Mouse (Mus musculus) liver, embryonic 13.5 days (tissue): Measurements from ENCODE around the gene Tnfsfm13. TPM values are rescaled to one million over a fixed set of nuclear protein-coding genes. Genes with fewer than 3 reads are reported as not detected.

Source experiments
- ATAC-seq: fragments of 200-750 bp; cut with Nextera tagmentation; 2 replicates; pipeline ENCODE4 v1.8.0; 2017; ENCODE audit warnings: low read depth, mild to moderate bottlenecking, moderate number of reproducible peaks, moderate library complexity
- DNase-seq: peaks from one replicate; pipeline ENCODE4 v3.0.0; 2022
- H3K27ac ChIP-seq: fragments of 300-500 bp; sonication (generic); 2 replicates; pipeline ENCODE4 v1.5.1; 2015; ENCODE audit warnings: moderate library complexity, mild to moderate bottlenecking, inconsistent platforms
- H3K27me3 ChIP-seq: fragments of 300-500 bp; sonication (generic); 2 replicates; pipeline ENCODE4 v1.6.1; 2015; ENCODE audit warnings: mild to moderate bottlenecking, inconsistent platforms
- H3K36me3 ChIP-seq: fragments of 300-500 bp; sonication (generic); 2 replicates; pipeline ENCODE4 v1.6.1; 2015; ENCODE audit warnings: mild to moderate bottlenecking, inconsistent platforms
- H3K4me1 ChIP-seq: fragments of 300-500 bp; sonication (generic); replicated peaks from 2 replicates; pipeline ENCODE4 v1.6.1; 2015; ENCODE audit warnings: inconsistent platforms
- H3K4me2 ChIP-seq: fragments of 300-500 bp; sonication (generic); 2 replicates; pipeline ENCODE4 v1.6.1; 2015; ENCODE audit warnings: inconsistent platforms, mild to moderate bottlenecking, moderate library complexity
- H3K4me3 ChIP-seq: fragments of 300-500 bp; sonication (generic); replicated peaks from 2 replicates; pipeline ENCODE4 v1.5.1; 2015; ENCODE audit warnings: mild to moderate bottlenecking, inconsistent platforms
- H3K9ac ChIP-seq: fragments of 300-500 bp; sonication (generic); 2 replicates; pipeline ENCODE4 v1.6.1; 2015; ENCODE audit warnings: mild to moderate bottlenecking, inconsistent platforms
- H3K9me3 ChIP-seq: fragments of 300-500 bp; sonication (generic); replicated peaks from 2 replicates; pipeline ENCODE4 v1.6.1; 2016; ENCODE audit warnings: inconsistent platforms
- WGBS: fragments of 180-500 bp; shearing (Covaris S2); methylation state at CpG from one replicate; pipeline ENCODE4 v1.1.7; 2015; ENCODE audit not compliant: insufficient replicate concordance; 5-methylcytosine and 5-hydroxymethylcytosine counted together
- microRNA counts: library from miRNA; unstranded; fragments of <30 nt; microRNA quantifications from one replicate; lab custom pipeline; 2016
- microRNA-seq: library from miRNA; unstranded; fragments of <30 nt; microRNA quantifications from one replicate; pipeline ENCODE4, GENCODE M21; 2016
- polyA plus RNA-seq: library from polyadenylated mRNA; unstranded; fragments of >200 nt; fragmentation: Nextera tagmentation; extraction: Ambion mirVana; gene quantifications from 2 replicates; pipeline ENCODE4 v1.2.1, GENCODE M21; 2015

Gene Tnfsfm13
- polyA plus RNA-seq, 1 experiment from 2014 or later = 1.4 TPM

DNA sequence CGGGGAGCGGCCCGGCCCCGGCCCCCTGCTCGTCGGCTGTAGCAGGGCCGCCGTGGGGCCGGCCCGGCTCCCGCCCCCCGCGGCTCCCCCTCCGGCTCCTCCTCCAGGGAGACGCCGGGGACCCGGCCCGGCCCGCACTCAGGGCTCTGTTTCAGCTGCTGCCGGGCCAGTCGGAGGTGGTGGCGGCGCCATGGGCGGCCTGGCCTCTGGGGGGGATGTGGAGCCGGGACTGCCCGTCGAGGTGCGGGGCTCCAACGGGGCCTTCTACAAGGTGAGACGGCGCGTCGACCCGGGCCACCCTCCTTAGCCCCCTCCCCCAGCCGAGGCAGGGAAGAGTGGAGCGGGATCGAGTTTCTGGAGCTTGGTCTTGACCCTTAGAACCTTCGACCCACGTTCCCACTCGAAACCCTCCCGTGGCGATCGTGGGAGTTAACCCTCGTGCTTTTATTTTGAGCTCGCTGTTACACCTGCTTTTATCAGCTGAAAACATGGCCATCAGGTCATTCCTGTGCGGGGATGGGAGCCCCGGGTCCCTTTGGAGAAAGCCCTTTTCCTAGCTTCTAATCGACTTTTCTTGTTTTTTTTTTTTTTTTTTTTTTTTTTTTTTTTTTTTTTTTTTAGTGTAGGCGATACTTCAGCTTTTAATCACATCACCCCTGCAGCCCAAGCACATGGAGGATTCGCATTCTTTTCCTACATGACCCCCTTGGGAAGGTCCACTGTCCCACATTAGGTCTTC, 62.6 kb downstream of the Tnfsfm13 start:
- ATAC-seq (peak; percentile 55), DNase-seq (no peak)
- Histone ChIP-seq H3K4me1 (peaks cover 48% of the 10 kb centered on the region), H3K9ac (peak overlapping the region; percentile 97), H3K36me3 (peaks cover 5% of the 10 kb centered on the region; the same call in 1 of the 2 replicates), H3K27ac (peak overlapping the region; percentile 95), H3K27me3 (no peaks in the 10 kb centered on the region), H3K4me2 (peak overlapping the region; percentile 91), H3K9me3 (no peaks in the 10 kb centered on the region), H3K4me3 (peak overlapping the region; percentile 93)
- WGBS = under 1% methylated on average over 50 of the region's 50 CpGs

MicroRNA genes within 50 kb of the gene (microRNA counts, 519-probe panel; counts per million panel counts)
- microRNA mmu-miR-1934 (lab: Ali Mortazavi, UCI) (114 counts per million), microRNA mmu-miR-467f (lab: Ali Mortazavi, UCI) (4,204 counts per million, percentile 35 among the panel's probes with 10 or more counts)

Small RNA genes within 50 kb of the gene (microRNA-seq; reads per million reads assigned to microRNA genes)
- gene Mir1934 (10.0 reads per million, percentile 23 among the genes with 10 or more reads in this experiment), gene Mir467f (not detected)

Other genes with a start within 250 kb of the Tnfsfm13 start
- 0.06 and 0.12 TPM in 2 replicates for gene Dnah2, start 147.0 kb downstream of the Tnfsfm13 start, polyA plus RNA-seq
- 0.75 and 0.85 TPM in 2 replicates for gene Efnb3, start 135.9 kb downstream of the Tnfsfm13 start, polyA plus RNA-seq
- gene Wrap53, start 115.8 kb downstream of the Tnfsfm13 start, polyA plus RNA-seq = 23.1 and 23.7 TPM in 2 replicates
- gene Trp53, start 115.7 kb downstream of the Tnfsfm13 start, polyA plus RNA-seq = 83.0 and 90.4 TPM in 2 replicates
- 21.7 and 30.8 TPM in 2 replicates for gene Atp1b2, start 90.2 kb downstream of the Tnfsfm13 start, polyA plus RNA-seq
- gene Shbg, start 78.2 kb downstream of the Tnfsfm13 start, polyA plus RNA-seq = 33.4 and 34.8 TPM in 2 replicates
- 11.6 and 12.3 TPM in 2 replicates for gene Sat2, start 74.1 kb downstream of the Tnfsfm13 start, polyA plus RNA-seq
- gene Fxr2, start 63.1 kb downstream of the Tnfsfm13 start, polyA plus RNA-seq = 7.9 and 8.2 TPM in 2 replicates
- gene Sox15, start 40.8 kb downstream of the Tnfsfm13 start, polyA plus RNA-seq = not detected in 2 replicates
- gene Mpdu1, start 33.5 kb downstream of the Tnfsfm13 start, polyA plus RNA-seq = 36.9 and 39.2 TPM in 2 replicates
- gene Cd68, start 29.9 kb downstream of the Tnfsfm13 start, polyA plus RNA-seq = 17.3 and 17.4 TPM in 2 replicates
- gene Eif4a1, start 23.7 kb downstream of the Tnfsfm13 start, polyA plus RNA-seq = 351 and 453 TPM in 2 replicates
- gene Senp3, start 14.0 kb downstream of the Tnfsfm13 start, polyA plus RNA-seq = 37.3 and 38.6 TPM in 2 replicates
- gene Tnfsf13, start 10.3 kb downstream of the Tnfsfm13 start, polyA plus RNA-seq = 0.10 TPM in 1 of 2 replicates, not detected in the other
- gene Tnfsf12, start 249 bp downstream of the Tnfsfm13 start, polyA plus RNA-seq = 2.1 and 2.6 TPM in 2 replicates
- 9.6 and 10.8 TPM in 2 replicates for gene Polr2a, start 62.5 kb upstream of the Tnfsfm13 start, polyA plus RNA-seq
- gene Slc35g3, start 65.9 kb upstream of the Tnfsfm13 start, polyA plus RNA-seq = not detected in 2 replicates
- gene Zbtb4, start 69.8 kb upstream of the Tnfsfm13 start, polyA plus RNA-seq = 0.38 and 0.43 TPM in 2 replicates
- gene Chrnb1, start 99.8 kb upstream of the Tnfsfm13 start, polyA plus RNA-seq = 0.43 and 0.59 TPM in 2 replicates
- 0.07 and 0.20 TPM in 2 replicates for gene Fgf11, start 105.8 kb upstream of the Tnfsfm13 start, polyA plus RNA-seq
- gene Tmem102, start 109.5 kb upstream of the Tnfsfm13 start, polyA plus RNA-seq = 0.46 and 0.50 TPM in 2 replicates
- not detected in 2 replicates for gene Gm39566, start 119.2 kb upstream of the Tnfsfm13 start, polyA plus RNA-seq
- not detected in 2 replicates for gene Spem2, start 122.4 kb upstream of the Tnfsfm13 start, polyA plus RNA-seq
- not detected in 2 replicates for gene Spem1, start 126.1 kb upstream of the Tnfsfm13 start, polyA plus RNA-seq
- gene Nlgn2, start 141.7 kb upstream of the Tnfsfm13 start, polyA plus RNA-seq = 0.68 and 0.75 TPM in 2 replicates
- gene Tmem256, start 142.4 kb upstream of the Tnfsfm13 start, polyA plus RNA-seq = 321 and 345 TPM in 2 replicates
- 28.0 and 29.9 TPM in 2 replicates for gene Plscr3, start 150.3 kb upstream of the Tnfsfm13 start, polyA plus RNA-seq
- gene Tnk1, start 162.6 kb upstream of the Tnfsfm13 start, polyA plus RNA-seq = 0.76 and 1.5 TPM in 2 replicates
- gene Tmem95, start 181.9 kb upstream of the Tnfsfm13 start, polyA plus RNA-seq = not detected in 2 replicates
- 0.89 and 1.3 TPM in 2 replicates for gene Kctd11, start 185.3 kb upstream of the Tnfsfm13 start, polyA plus RNA-seq
- gene Acap1, start 199.4 kb upstream of the Tnfsfm13 start, polyA plus RNA-seq = 4.4 and 4.9 TPM in 2 replicates
- 0.89 and 1.0 TPM in 2 replicates for gene 2810408A11Rik, start 204.9 kb upstream of the Tnfsfm13 start, polyA plus RNA-seq
- gene Neurl4, start 205.0 kb upstream of the Tnfsfm13 start, polyA plus RNA-seq = 2.3 and 2.8 TPM in 2 replicates
- 107 and 116 TPM in 2 replicates for gene Gps2, start 217.8 kb upstream of the Tnfsfm13 start, polyA plus RNA-seq
- gene Eif5a, start 225.9 kb upstream of the Tnfsfm13 start, polyA plus RNA-seq = 1,847 and 1,941 TPM in 2 replicates
- 0.28 and 0.30 TPM in 2 replicates for gene Ybx2, start 239.7 kb upstream of the Tnfsfm13 start, polyA plus RNA-seq